Mouse (Mus musculus): ENCODE measurements around the gene Pbrm1.

Pbrm1 gene

DNA sequence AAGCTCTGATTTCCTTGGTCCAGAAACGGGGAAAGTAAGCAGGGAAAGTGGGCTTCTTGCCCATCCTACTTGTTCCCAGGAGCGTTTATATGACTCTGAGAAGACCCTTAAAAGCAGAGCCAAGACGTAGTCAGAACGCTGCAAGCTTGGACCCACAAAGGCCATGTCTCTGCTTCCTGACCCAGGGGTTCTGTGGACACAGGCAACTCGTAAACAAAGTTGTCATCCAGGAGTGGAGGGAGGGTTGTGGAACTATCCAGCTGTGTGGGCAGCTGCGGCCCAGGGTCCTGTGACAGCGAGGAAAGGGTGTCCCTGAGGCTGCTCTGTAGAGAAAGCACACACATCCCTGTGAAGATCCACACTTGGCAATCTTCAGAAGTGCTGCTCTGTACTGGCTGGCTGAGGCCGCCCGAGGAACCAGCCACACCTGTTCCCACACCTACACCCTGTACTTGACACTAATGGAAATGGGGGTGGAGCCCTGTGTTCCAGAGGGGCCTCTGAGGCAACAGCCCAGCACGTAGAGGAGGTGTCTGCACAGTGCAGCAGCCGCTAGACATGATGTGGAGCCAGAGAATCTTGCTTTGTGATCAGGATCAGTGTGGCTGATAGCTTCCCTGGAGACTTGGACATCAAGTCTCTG, 114.2 kb downstream of the Pbrm1 start:
- DNase-seq (ENCODE audit: low spot score), result peak; percentile 39

DNA sequence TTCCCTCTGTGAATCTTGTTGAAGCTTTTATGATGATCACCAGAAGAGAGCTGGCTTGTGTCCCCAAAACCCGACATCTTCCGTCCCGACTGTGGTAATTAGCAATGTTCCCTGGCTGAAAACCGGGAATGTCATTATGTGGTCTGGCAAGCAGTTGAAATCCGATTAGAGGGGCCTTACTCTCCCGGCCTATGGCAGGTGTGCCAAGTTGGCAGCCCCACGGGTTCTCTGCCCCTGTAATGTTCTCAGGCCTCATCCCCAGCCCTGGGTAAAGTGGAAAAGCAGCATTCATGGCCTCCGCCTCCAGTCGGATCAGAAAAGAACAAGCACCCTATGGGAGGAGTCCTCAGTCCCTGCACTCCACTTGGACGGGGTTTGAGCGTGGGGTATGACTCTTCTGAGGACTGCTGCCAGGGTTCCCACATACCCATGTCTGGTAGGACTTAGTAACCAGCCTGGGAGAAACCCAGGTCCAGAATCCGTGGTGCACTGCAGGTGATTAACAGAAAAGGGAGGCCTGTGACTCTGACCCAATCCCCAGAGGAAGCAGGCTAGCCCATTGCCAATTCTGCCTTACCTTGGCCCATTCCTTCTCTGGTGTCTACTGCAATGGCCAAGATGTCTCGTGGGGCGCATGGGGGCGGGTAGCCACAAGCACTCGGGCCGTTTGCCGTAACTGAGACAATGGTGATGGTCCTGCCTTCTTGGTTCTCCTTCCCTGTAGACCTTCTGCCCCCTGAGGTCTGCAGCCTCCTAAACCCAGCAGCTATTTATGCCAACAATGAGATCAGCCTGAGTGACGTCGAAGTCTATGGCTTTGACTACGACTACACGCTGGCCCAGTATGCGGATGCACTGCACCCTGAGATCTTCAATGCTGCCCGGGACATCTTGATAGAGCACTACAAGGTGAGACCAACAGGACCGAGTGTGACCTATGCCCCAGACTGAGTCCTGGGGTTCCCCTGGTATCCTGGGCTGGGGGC, 115.4 kb downstream of the Pbrm1 start:
- DNase-seq (ENCODE audit: low spot score), result peak; percentile 72

DNA sequence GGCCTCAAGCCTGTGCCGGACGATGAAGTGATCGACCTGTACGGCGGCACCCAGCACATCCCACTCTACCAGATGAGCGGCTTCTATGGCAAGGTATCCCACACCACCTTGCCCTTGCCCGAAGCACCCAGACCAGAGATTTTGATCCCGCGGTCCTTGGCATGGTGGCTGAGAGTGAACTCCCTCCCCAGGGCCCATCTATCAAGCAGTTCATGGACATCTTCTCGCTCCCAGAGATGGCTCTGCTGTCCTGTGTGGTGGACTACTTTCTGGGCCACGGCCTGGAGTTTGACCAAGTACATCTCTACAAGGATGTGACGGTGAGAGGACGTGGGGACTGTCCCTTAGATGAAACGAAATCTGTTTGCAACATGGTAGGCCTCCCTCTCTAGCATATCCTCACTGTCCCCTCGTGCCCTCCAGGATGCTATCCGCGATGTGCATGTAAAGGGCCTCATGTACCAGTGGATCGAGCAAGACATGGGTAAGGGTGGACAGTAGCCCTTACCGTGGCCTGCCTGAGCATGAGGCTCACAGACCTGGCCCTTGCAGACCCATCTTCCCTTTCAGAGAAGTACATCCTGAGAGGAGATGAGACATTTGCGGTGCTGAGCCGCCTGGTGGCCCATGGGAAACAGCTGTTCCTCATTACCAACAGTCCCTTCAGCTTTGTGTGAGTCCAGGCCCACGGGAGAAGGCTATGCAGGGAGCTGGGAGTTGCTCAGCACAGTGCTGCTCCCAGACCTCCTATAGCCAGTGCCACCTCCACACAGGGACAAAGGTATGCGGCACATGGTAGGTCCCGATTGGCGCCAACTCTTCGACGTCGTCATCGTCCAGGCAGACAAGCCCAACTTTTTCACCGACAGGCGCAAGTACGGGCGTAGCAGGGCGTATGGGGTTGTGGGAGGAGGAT, 116.8 kb downstream of the Pbrm1 start:
- DNase-seq (ENCODE audit: low spot score), result no peak

DNA sequence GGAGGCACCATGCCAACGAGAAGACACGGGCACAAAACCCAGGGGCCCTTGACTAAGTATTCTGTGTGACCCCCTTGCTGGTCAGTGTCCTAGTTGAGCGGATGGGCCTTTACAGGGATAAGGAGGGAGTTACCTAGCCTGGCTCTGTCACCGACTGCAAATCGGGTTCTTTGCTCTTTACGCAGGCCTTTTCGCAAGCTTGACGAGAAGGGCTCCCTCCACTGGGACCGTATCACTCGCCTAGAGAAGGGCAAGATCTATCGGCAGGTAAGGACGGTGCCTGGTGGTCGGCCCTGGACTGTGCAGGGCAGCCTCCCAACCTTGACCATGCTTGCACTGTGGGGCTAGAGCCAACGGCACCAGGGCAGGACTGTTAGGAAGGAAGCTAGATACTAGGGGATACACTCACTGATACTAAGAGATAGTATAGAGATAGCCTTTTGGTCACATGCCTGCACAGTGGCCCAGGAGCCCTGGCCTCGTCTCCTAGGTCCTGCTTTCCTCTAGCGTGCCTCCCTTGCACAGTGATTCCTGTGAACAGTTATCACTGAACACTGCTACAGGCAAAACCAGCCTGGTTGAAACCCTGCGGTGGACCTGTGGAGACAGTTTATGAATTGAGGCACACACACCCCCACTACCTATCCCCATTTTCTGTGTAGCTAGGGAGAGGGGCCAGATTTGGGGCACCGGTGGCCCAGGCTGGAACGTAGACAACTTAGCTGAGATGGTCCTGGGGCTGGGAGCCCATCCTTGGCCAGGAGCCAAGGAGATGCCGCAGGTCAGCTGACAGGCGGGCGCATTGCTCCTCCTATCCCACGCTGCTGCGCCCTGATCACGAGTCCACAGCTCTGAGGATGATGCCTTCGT, 117.7 kb downstream of the Pbrm1 start:
- DNase-seq (ENCODE audit: low spot score), result no peak

DNA sequence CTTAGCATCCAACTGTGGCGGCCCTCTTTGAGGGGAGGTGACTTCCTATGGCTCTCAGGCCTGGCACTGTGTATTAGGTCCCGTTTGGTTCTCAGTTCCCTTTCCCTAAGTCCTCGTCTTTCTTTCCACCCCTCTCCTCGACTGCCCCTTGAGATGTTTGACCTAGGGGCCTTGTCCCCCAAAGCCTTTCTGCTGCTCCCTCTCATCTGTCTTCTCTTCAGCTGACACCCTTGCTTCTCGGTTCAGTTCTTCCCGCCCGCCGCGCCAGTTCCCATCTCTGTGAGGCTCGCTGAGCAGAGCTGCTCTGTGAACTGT, 118.3 kb downstream of the Pbrm1 start:
- DNase-seq (ENCODE audit: low spot score), result no peak

DNA sequence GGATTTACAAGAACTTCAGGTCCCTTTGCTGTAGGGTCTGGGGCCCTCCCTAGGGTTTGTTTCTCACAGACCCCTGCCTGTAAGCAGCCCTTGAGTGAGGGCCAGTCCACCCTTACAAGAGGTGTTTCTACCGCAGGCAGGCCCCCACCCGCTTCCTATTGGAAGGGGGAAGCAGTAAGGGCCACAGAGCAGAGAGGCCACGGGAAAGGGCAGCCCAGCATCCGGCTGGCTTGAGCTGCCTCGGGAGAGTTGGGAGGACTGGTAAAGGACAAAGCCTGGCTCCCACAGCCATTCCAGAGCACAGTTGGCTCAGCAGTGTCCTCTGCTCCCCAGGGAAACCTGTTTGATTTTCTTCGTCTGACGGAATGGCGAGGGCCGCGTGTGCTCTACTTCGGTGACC, 118.9 kb downstream of the Pbrm1 start:
- no peak for DNase-seq (ENCODE audit: low spot score)

DNA sequence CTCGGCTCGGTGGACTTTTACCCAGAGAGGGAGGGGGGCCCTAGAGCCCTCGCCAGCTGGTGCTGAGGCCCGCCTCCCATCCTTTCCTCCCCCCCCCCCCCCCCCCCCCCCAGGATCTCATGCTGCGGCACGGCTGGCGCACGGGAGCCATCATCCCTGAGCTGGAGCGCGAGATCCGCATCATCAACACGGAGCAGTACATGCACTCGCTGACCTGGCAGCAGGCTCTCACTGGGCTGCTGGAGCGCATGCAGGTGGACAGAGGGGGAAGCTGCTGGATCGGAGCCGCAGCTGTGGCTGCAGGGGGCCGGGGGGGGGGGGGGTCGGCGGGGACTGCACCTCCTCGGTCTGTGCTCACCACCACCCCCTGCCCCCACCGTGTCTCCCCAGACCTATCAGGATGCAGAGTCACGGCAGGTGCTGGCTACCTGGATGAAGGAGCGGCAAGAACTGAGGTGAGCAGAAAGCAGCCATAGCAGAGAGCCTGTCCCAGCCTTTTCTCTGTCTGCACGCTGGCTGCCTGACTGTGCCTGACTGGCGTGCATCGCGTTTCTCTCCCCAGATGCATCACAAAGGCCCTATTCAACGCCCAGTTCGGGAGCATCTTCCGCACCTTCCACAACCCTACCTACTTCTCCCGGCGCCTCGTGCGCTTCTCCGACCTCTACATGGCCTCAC, 119.4 kb downstream of the Pbrm1 start:
- no peak for DNase-seq (ENCODE audit: low spot score)

DNA sequence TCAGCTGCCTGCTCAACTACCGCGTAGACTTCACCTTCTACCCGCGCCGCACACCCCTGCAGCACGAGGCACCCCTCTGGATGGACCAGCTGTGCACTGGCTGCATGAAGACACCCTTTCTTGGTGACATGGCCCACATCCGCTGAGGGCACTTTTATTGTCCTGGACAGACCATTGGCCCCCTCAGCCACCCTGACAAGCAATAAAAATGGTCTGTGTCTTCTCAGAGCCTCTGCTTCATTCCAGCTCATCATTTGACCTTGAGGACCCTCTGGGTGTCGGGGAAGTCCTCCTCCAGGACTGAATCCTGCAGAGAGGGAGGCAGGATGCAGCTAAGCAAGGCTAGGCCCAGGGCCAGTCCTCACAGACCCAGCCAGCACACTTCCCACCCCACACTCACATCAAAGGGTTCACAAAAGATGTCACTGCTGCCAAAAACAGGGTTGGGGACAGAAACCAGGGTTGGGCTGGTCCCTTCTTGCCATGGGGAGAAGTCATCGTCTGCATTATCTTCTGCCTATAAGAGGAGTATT, 120.0 kb downstream of the Pbrm1 start:
- no peak for DNase-seq (ENCODE audit: low spot score)

DNA sequence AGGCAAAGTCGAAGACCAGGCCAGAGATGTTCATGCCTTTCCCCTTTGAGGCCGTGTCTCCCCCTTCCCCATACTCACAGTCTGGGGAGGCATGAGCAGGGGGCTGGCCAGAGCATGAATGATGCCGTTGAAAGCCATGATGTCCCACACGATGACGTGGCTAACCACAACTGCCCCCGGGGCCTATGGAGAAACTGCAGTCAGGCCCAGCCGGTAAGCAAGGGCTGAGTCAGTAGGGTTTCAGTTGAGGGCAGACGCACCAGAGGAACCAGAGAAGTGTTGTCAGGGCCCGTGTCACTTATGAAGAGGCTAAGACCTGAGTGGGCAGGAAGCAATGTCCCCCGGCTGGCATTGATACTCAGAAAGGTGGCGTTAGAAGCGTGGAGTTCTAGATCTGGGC, 120.7 kb downstream of the Pbrm1 start:
- no peak for DNase-seq (ENCODE audit: low spot score)

DNA sequence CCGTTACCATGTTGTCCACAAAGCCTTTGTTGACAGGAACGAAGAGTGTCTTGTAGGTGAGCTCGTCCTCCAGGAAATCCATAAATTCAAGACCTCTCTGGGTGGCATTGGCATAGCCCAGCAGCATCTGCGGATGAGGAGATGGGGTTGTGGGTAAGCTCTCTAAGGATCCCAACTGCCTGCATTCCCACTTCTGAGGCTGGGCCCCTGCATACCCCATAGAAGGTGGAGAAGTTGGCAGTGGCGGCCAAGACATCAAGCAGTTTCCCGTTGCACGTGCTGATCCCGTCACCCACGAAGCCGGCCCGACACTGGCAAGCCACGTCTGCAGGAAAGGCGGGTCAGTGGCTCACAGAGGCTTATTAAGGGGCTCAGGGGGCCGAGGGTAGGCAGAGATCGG, 121.2 kb downstream of the Pbrm1 start:
- no peak for DNase-seq (ENCODE audit: low spot score)

DNA sequence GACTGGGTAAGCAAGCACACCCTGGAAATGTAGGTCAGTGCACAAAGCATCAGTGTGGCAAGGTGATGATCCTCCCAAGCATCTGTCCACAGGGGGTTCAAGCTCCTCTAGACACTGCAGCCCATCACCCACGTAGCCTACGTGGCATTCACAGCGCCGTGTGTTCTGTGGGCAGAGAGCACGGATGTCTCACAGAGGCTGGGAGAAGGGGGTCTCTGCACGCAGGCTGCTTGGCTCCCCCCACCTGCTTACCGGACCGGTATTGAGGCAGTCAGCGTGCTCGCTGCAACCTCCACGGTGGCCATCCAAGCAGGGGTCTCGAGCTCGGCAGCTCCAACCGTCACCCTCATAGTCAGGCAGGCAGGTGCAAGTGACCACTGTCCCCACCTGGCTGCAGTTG, 122.1 kb downstream of the Pbrm1 start:
- DNase-seq (ENCODE audit: low spot score), result no peak

DNA sequence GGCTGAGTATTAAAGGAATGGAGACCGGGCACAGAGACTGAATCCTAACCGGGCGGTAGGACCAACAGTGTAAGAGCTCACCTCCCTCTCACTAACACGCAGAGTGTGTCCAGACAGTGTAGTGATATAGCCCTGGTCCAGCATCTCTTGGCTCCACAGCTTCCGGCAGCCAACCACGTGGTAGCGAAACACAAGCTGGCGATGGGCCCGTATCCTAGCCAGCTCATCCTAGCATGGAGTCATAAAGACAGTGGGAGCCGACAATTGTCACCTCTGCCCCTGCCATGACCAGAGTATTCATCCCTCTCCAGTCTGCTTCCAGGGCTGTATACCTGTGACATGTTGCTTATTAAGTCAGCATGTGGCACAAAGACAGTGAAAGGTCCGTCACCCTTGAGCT, 126.8 kb downstream of the Pbrm1 start:
- DNase-seq (ENCODE audit: low spot score), result no peak

DNA sequence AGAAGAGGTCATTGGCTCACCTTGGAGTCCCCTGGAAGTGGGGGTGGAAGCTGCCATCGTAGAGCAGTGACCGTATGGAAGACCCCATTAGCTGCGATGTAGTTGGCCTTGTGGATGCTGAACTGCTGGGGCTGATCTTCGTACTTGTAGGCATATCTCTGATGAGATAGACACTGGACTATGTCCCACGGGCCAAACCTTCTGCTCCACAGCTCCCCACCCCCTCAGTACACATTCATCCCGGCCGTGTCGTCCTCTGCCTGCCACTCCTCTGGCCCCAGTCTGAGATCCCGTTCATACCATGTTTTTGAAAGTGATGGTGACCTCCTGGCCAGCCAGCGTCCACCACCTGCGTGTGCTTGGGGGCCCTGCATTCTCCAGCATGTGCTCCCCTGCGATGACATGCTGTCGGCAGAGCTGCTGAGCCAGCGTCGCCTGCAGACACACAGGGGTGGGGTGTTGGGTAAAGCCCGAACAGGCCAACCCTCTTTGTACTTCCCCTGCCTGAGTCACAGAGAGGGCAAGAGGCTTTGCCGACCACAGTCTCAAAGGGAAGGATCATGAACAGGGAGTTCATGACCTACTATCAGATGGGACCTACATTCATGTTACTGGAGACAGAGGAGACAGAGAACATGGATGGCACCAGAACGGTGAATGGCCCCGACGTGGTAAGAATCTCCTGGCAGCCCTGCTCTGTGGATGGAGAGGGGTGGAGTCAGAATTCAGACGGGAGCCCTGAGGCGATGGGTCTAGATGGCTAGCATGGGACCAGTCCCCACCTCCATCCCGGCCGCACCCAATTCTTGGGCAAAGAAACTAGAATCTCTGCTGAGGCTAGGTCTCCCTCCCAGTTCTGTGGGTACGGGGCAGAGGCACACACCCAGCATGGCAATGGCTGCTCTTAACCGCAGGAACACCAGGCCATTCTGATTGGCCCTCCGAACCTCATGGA, 141.5 kb downstream of the Pbrm1 start:
- no peak for DNase-seq (ENCODE audit: low spot score)

DNA sequence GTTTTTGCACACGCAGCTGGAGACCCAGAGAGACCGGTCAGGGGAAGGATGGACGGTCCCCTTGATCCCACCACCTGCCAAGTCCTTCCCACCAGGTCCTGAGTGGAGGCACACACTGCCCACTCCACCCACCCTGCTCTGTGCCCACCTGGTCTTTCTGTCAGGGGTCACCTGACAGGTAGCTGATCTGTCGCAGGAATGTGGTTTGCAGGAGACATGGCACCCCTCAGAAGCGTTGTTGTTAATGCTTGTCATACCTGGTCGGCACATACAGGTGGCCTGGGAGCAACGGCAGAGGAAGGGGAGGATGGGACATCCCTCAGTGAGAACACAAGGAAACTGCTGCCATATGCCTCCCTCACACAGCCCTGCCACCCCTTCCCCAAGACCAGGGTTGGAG, 142.3 kb downstream of the Pbrm1 start:
- no peak for DNase-seq (ENCODE audit: low spot score)

DNA sequence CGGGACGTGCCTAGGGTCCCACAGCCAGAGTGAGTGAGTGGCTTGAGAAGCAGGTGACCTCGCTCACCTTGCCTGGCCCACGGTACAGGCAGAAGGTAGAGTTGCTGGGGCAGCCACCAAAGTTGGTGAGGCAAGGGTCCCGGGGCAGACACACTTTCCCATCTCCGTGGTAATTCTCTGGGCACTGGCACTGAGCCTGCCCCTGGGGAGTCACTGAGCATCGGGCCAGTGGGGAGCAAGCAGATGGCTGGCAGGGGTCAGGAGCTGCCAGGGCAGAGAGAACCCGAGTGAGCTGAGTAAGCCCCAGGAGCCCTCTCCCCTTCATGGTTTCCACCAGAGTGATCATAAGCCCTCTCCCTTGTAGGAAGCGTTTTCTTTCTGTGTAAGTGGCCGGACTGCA, 142.7 kb downstream of the Pbrm1 start:
- no peak for DNase-seq (ENCODE audit: low spot score)

DNA sequence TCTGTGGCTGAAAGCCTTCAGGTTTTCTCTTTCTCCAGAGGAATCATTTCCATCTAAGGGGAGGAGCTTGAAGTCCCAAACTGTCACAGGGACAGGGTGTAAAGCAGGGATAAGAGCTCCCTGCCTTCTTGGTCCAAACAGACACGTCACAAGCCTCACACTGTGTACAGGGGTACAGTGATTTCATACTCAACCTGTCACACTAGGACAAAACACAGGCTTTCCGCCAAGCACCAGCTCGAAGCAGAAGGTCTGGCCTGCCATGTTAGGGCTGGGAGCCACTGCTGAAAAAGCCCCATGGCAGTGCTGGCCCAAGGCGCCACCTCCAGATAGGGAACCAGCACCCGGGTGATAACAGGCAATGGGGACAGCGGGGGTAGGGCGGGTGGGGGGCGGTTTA, 145.1 kb downstream of the Pbrm1 start:
- no peak for DNase-seq (ENCODE audit: low spot score)

DNA sequence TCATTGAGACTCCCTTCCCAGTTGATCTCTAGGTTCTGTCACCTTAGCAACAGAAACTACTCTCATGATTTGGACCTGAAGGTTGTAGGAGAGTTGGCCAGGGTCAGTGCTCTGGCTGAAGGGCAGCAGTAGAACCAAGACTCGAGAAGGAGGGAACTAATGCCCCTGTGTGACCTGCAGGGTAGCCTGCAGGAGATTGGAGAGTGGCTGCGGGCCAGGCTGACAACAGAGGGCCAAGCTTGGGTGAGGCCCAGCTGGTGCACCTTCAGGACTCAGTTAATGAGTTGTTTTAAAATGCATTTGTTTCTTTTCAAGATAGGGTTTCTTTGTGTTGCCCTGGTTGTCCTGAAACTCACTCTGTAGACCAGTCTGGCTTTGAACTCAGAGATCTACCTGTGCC, 146.1 kb downstream of the Pbrm1 start:
- no peak for DNase-seq (ENCODE audit: low spot score)

DNA sequence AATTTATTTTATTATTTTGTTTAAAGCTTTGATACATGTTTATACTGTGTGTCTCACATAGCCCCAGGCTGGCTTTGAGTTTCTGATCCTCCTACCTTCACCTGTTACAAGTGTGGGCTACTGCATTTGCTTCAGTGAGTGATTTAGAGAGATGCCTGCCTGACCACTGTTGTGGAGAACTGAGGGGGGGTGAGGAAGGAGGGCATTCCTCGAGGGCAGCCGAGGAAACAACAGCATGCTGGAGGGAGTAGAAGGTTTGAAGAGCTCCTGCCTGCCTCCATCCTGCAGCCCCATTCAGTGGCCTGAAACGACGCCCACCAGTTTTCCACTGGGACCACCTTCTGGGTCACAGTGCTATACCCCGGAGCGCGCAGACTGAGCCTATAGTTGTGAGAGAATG, 146.5 kb downstream of the Pbrm1 start:
- no peak for DNase-seq (ENCODE audit: low spot score)

DNA sequence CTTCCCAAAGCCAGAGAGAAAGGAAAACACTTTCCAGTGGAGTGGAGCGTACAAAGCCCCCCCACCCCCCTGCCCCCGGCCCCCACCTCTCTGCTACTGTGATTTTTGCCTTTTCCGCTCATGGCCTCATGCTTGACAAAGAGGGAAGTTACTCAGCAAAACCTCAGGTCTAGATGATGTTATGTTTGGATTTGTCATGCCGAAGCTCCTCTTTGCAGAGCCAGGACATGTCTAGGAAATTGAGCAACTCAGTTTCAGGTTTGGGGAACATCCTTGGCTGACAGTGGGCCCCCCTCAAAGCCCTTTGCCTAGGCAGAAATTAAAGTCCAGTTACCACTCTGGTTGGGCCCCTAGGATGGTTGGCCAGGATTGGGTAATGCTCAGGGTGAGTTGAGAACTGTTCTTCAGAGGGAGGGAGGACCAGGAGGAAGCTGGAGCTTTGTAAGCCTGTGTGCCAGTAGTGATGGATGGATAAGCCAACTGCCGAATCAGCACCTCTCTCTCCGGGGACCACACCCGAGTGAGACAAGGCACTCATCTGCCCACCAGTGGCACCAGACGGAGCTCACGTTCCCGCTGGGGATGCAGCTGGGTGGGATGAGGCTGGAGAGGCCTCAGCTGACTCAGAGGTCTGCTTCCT, 147.2 kb downstream of the Pbrm1 start:
- DNase-seq (ENCODE audit: low spot score), result peak; percentile 48
